Mouse (Mus musculus) heart, adult 2 months (tissue): ENCODE results near the gene Rnf225.

Experiments
- CTCF ChIP-seq: fragments of 200-600 bp; IDR thresholded peaks from 2 replicates; pipeline ENCODE4 v1.8.1; 2022; ENCODE audit warnings: antibody characterized with exemption, mild to moderate bottlenecking, moderate library complexity
- EP300 ChIP-seq: fragments of 200-500 bp; IDR thresholded peaks from 2 replicates; pipeline ENCODE4 v1.6.1; 2011; ENCODE audit warnings: low read depth, low read length, control low read depth; ENCODE audit not compliant: insufficient read depth
- POLR2A ChIP-seq: fragments of 200-500 bp; IDR thresholded peaks from 2 replicates; pipeline ENCODE4 v1.6.1; 2011; ENCODE audit warnings: mild to moderate bottlenecking, low read depth, low read length, control low read depth; ENCODE audit not compliant: insufficient read depth

DNA sequence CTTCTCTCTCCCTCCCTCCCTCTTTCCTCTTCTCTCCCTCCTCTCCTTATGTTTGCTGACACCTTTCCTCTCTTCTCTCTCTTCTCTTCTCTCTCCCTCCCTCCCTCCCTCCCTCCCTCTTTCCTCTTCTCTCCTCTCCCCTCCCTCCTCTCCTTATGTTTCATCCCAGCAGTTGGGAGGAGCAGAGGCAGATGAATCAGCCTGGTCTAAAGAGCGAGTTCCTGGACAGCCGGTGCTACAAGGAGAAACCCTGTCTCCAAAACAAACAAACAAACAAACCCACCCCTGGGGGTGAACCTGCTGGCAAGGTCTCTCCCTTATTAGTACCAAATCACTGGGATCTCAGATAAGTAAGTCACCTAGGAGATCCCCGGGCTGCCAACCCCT lies 5.9 kb upstream of the Rnf225 start:
- TF ChIP-seq POLR2A (no peak), CTCF (no peak), EP300 (no peak)
